Mouse (Mus musculus) megakaryocyte progenitor cell, adult 5-6 weeks (primary cell): Measurements from ENCODE around the gene Desi1. TPM values are rescaled to one million over a fixed set of nuclear protein-coding genes. Genes with fewer than 3 reads are reported as not detected.

Source experiments
- ATAC-seq: replicated peaks from 2 replicates; pipeline ENCODE4 v1.8.0; 2016; ENCODE audit warnings: mild to moderate bottlenecking, moderate TSS enrichment, inconsistent platforms; ENCODE audit not compliant: poor library complexity
- total RNA-seq, 2 experiments: library from RNA; stranded (forward) in 1 of 2; stranded (reverse) in 1 of 2; fragments of 157-497, 149-512 nt in 1 of 2; fragments of 200-1000 nt in 1 of 2; gene quantifications; 2 replicates each; pipeline versions ENCODE4 v1.2.3 to v1.2.4; 2015 to 2017

Gene Desi1
- total RNA-seq, 2 experiments from 2014 or later: 9.2 to 38.4 TPM

GRCm38 (mm10) chr15:81968447-81968846 is 65.2 kb downstream of the Desi1 start:
- ATAC-seq: no peak

GRCm38 (mm10) chr15:81967821-81968220 is 65.8 kb downstream of the Desi1 start:
- ATAC-seq: no peak

- ATAC-seq: no peak
Measured at GRCm38 (mm10) chr15:81966062-81966829, 67.4 kb downstream of the Desi1 start.

- ATAC-seq: no peak
Measured at GRCm38 (mm10) chr15:81964980-81965545, 68.6 kb downstream of the Desi1 start.

- ATAC-seq: no peak
Measured at GRCm38 (mm10) chr15:81964262-81964661, 69.4 kb downstream of the Desi1 start.

- no peak; the same call in 1 of the 2 replicates for ATAC-seq
Measured at GRCm38 (mm10) chr15:81961078-81961451, 72.6 kb downstream of the Desi1 start.

GRCm38 (mm10) chr15:81960171-81961077 is 73.2 kb downstream of the Desi1 start, which contains the start of gene Pmm1:
TSS of gene Pmm1 (minus strand) at chr15:81960930.
- peak; percentile 92 for ATAC-seq

- 0 out of 2 replicates have a peak, but pooled peaks have one; percentile 3 for ATAC-seq
Measured at GRCm38 (mm10) chr15:81958906-81959305, 74.8 kb downstream of the Desi1 start.

- no peak for ATAC-seq
Measured at GRCm38 (mm10) chr15:81957598-81957997, 76.1 kb downstream of the Desi1 start.

- ATAC-seq: peak; percentile 35; the same call in 1 of the 2 replicates
Measured at GRCm38 (mm10) chr15:81956457-81956856, 77.2 kb downstream of the Desi1 start.

- no peak for ATAC-seq
Measured at GRCm38 (mm10) chr15:81955414-81955813, 78.2 kb downstream of the Desi1 start.

GRCm38 (mm10) chr15:81954716-81955115 is 78.9 kb downstream of the Desi1 start:
- ATAC-seq: no peak

- no peak for ATAC-seq
Measured at GRCm38 (mm10) chr15:81954151-81954583, 79.5 kb downstream of the Desi1 start.

- no peak for ATAC-seq
Measured at GRCm38 (mm10) chr15:81952310-81952709, 81.4 kb downstream of the Desi1 start.

GRCm38 (mm10) chr15:81951159-81951558 is 82.5 kb downstream of the Desi1 start:
- no peak for ATAC-seq

- no peak for ATAC-seq
Measured at GRCm38 (mm10) chr15:81950716-81951115, 82.9 kb downstream of the Desi1 start.

- ATAC-seq: no peak
Measured at GRCm38 (mm10) chr15:81949476-81950131, 84.1 kb downstream of the Desi1 start.

GRCm38 (mm10) chr15:81949076-81949475 is 84.6 kb downstream of the Desi1 start:
- no peak for ATAC-seq

GRCm38 (mm10) chr15:81943176-81943749 is 90.4 kb downstream of the Desi1 start:
- no peak for ATAC-seq
